Mouse (Mus musculus) Patski (cell line): ENCODE data around the gene Prdm10. TPM values are rescaled to one million over a fixed set of nuclear protein-coding genes. Genes with fewer than 3 reads are reported as not detected.

Experiments
- ATAC-seq: fragments of 100-300 bp; one replicate; pipeline ENCODE4 v1.8.0; 2021
- CTCF ChIA-PET: fragments of 350-600 bp; sonication (Branson Sonifier 250); formaldehyde crosslinking; loops from one replicate; lab custom pipeline; 2022; ENCODE audit warnings: inconsistent platforms; lab: Charles Lee
- POLR2A ChIA-PET: fragments of 350-600 bp; sonication (Branson Sonifier 250); formaldehyde crosslinking; loops from one replicate; lab custom pipeline; 2022; ENCODE audit warnings: antibody characterized with exemption, inconsistent platforms; lab: Charles Lee
- DNase-seq: peaks from one replicate; pipeline ENCODE4 v3.0.0-alpha.2; 2011; ENCODE audit warnings: low read depth, low spot score
- H3K27me3 ChIP-seq: fragments of 371-371 bp; one replicate; pipeline ENCODE4 v1.5.1; 2021
- CTCF ChIP-seq: fragments of 100-300 bp; IDR thresholded peaks from one replicate; pipeline ENCODE4 v1.5.1; 2021
- in situ Hi-C: fragments of 300-500 bp; cut with MboI; formaldehyde crosslinking; loops from 3 replicates; pipeline ENCODE4 v1.11.1; 2018; ENCODE audit warnings: low pct_unique_long_range_greater_than_20kb, mixed read lengths
- polyA plus RNA-seq: library from polyadenylated mRNA; unstranded; gene quantifications from one replicate; pipeline ENCODE4 v1.2.3, GENCODE M21; 2021

The Prdm10 gene
- polyA plus RNA-seq, 1 experiment from 2014 or later, result 9.0 TPM

DNA sequence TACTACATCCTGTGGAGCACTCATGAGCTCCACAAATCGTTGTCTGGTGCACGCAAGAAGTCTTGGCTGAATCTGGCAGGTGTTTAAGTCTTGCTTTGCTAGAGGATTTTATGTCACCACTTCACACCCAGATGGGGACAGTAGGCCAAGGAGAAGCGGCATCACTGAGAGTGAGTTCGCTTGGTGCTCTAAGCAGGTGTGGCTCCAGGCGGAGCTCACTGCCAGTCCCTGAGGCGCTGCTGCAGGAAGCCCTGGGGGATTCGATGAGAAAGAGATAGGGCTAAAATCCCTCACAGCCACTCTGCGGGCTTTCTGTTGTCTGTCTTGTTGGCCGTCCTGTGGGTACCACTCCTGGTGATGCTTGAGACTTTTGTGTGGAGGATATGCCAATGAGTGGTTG, 149.7 kb downstream of the Prdm10 start:
- in situ Hi-C loops, result no loop called here

More for the DNA sequence above, 149.7 kb downstream of the Prdm10 start:
- ATAC-seq (no peak), DNase-seq (no peak)
- TF ChIP-seq CTCF, result no peak
- CTCF ChIA-PET, result no interaction called here
- POLR2A ChIA-PET, result interaction anchor here (0.6 kb wide), 1 partner anchor 93 kb away, joined by 3 read pairs; no protein-coding TSS in a partner anchor
- no peaks in the 10 kb centered on the region for H3K27me3 ChIP-seq

Other genes starting within 250 kb of the Prdm10 start
- gene Zbtb44, start 249.9 kb upstream of the Prdm10 start, polyA plus RNA-seq, result 11.3 TPM
- gene St14, start 148.7 kb upstream of the Prdm10 start, polyA plus RNA-seq, result not detected
- gene Aplp2, start 68.7 kb upstream of the Prdm10 start, polyA plus RNA-seq, result 755 TPM
- 18.2 TPM for gene Nfrkb, start 105.7 kb downstream of the Prdm10 start, polyA plus RNA-seq
- not detected for gene Tmem45b, start 183.9 kb downstream of the Prdm10 start, polyA plus RNA-seq